ENCODE assay signal across 18 mouse cellular contexts in the genomic region with DNA sequence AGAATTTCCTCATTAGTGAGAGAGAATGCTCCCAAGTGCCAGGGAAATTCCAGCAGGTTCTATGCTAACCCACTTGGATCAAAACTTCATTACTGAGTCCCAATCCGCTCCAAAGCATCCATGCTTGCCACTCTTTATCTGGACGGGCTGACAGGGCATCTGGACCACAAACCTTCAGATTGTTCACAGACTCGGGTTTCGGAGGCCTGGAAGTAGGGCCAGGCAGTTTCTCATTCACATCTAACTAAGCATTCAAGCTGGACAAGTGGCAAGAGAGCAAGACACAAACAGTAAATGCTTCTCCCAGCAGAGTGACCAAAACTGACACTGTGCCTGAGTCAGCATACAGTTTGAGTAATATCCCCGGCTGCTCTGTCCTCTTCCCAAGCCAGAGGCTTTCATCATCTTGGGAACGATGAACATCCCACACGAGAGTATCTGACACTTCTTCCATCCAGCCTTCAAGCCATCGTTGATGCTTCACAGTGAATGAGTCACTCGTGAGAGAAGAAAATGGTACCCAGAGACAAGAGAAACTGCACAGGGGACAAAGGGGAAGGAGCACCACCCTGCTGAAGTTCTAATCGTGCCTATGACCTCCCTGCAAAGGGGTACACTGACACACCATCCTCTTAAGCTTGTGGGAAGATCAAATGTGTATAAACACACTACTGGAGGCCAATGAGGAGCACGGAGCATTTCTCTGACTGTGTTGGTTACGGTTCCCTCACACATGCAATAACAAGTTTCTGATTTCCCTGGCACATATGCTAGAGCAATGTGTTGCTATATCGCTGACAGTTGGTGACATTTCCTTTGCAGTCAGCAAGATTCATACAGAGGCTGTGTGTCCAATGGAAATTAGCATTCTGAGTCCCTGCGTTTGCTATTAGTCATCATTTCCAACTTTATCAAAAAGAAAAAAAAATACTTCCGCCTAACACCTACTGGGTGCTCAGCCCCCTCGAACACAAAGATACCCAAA.
A peak's percentile ranks its signal among the peaks of the same experiment; 100 is the strongest.
DNase-seq lines count a peak whose midpoint lies in the region; ATAC-seq and TF ChIP-seq lines count a peak whose summit lies in the region.
"Had no signal": no experiment of that assay in that cellular context is flagged by ENCODE, and none has a peak within 500 bp of the region (broad histone marks: within the 10 kb centered on the region; RNA-seq: fewer than 3 reads in every experiment).

No protein-coding gene starts in this region.

- peak overlapping the region; percentile 77 for H3K27ac ChIP-seq in layer of hippocampus, adult 2 months
- H3K27ac ChIP-seq: heart, embryonic 10.5 days; liver, embryonic 14.5 days; midbrain, embryonic 12.5 days; stomach, postnatal 0 days had no signal

- no peak for ATAC-seq in CD4-positive, CD25-positive, alpha-beta regulatory T cell, adult 4 months
- ATAC-seq: hindbrain, embryonic 16.5 days had no signal

- no peak for TF ChIP-seq CTCF in layer of hippocampus, adult 2 months (conservative IDR thresholded peaks at IDR 0.05)

- H3K4me3 ChIP-seq in layer of hippocampus, adult 2 months, result no peak overlapping the region
- H3K4me3 ChIP-seq: heart, embryonic 10.5 days; midbrain, embryonic 12.5 days; myocyte had no signal

- peak; percentile 52 to 59 for DNase-seq in right cerebral cortex, adult 2 months (ENCODE audit: low spot score in 2 of 2)
- DNase-seq in right cerebral cortex, postnatal 14 days, result no peak
- DNase-seq in layer of hippocampus, adult 2 months (ENCODE audit: low spot score in 2 of 2), result peak; percentile 71 to 82
- DNase-seq in left cerebral cortex, adult 8-10 months (ENCODE audit: low spot score in 2 of 2), result peak; percentile 7 to 36
- no peak for DNase-seq in thymus, postnatal 25 days
- no peak for DNase-seq in kidney, postnatal 25 days
- DNase-seq: adrenal gland, postnatal 36 days; cerebellum, adult 18-20 months; gastrocnemius, postnatal 10 days; lung, postnatal 14 days; spleen, adult 18-20 months had no signal

Comparison
In these comparisons a context has a peak if more than half of its experiments do, and no peak if none do; other contexts are left out.
1. DNase-seq: peak in right cerebral cortex, adult 2 months (2 of 2), layer of hippocampus, adult 2 months (2 of 2) and left cerebral cortex, adult 8-10 months (2 of 2); none in right cerebral cortex, postnatal 14 days (single experiment), thymus, postnatal 25 days (single experiment) and kidney, postnatal 25 days (0 of 2).